Mouse (Mus musculus): ENCODE measurements around the gene Ces2e. TPM values are rescaled to one million over a fixed set of nuclear protein-coding genes. Genes with fewer than 3 reads are reported as not detected.
A peak's percentile ranks its signal among the peaks of the same experiment; 100 is the strongest.
"Not testable (repeated sequence)": the region's sequence is repeated elsewhere in the genome, so short reads cannot be mapped to it uniquely, and the experiment has no call there.

Gene Ces2e
- 10 to 100 TPM in 1 of 2 experiments, 1 to 10 TPM in 1; 9.9 to 21.9 TPM for total RNA-seq (2021)
- long read RNA-seq, experiment 1, transcript Ces2e-202 (13 exons, 1,999 nt) = major isoform, 17 of 41 reads
- long read RNA-seq, experiment 1, partial matches to known transcripts = 22 of 41 reads
- long read RNA-seq, experiment 1, other reads (novel, unspliced or antisense) = 1 of 41 reads
- long read RNA-seq, experiment 2, partial matches to known transcripts = 3 of 6 reads
- long read RNA-seq, experiment 2, other reads (novel, unspliced or antisense) = 1 of 6 reads

- peak; percentile 5 for DNase-seq
Observed at GRCm38 (mm10) chr8:104925972-104926596, at the start of gene Ces2e. Ces2e (plus strand) TSS chr8:104926260.

- not testable (repeated sequence) for DNase-seq
Observed at GRCm38 (mm10) chr8:104886223-104886926, 39.7 kb upstream of the Ces2e start.

DNA sequence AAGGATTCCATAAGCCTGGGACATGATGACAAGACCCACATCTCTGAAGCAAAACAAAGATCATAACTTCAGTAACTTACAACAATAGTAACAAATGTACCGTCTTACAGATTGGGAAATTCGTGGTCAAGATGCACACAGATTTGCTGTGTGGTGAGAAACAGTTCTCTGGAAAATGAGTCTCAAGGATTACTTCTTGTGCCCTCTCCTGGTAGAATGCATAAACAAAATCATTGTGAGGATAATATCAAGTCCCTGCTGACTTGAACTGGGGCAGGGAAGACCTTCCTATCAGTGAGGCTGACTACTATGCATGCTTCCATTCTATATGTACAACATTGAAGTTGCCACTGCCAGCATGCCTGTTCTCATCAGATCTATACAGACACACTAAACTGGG, 24.3 kb upstream of the Ces2e start:
- no peak for DNase-seq

DNA sequence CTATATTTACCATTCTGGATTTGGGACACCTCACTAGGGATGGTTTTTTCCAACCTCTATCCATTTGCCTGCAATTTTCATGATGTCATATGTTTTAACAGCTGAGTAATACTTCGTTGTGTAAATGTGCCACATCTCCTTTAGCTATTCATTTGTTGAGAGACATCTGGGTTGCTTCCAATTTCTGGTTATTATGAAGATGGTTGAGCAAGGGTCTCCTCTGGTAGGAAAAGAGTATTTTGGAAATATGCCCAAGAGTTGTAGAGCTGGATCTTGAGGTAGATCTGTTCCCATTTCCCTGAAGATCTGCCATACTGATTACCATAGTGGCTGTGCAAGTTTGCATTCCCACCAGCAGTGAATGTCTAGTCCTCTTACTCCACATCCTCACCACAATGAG, 18.9 kb upstream of the Ces2e start:
- no peak for DNase-seq

GRCm38 (mm10) chr8:104909021-104909420, 17.0 kb upstream of the Ces2e start:
- DNase-seq = peak; percentile 60

DNA sequence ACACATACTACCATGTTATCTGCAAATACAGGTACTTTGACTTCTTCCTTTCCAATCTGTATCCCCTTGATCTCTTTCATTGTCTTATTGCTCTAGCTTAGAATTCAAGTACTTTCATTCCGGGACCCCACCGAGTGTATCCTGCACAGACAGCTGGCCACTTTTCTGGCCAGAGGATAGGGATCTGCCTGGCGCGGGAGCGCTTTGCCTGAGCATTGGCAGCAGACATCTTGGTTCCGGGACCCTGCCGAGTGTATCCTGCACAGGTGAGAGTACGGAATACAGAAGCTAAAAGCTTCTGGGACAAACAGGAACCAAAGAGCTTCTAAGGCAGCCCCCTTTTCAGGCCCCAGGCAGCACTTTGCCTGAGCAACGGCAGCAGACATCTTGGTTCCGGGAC, 16.4 kb upstream of the Ces2e start:
- DNase-seq = not testable (repeated sequence)

DNA sequence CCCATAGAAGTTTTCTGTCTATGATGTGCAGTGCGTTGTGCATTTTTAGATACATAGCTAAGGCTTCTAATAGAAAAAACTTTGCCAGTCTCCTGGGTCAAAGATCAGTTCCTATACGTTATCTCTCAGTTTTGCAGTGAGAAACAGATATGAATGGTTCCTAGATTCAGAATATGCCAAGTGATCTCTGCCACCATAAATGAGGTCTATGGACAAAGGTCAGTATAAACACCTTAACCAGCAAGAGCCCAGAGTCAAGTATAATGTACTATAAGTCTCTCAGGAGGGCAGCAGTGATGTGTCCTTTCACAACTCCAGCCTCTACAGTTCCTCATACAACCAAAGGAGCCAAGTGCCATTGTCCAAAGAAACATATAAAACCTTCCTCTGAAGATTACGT, 1.2 kb downstream of the Ces2e start:
- no peak for DNase-seq

GRCm38 (mm10) chr8:104944665-104945064, 18.6 kb downstream of the Ces2e start:
- no peak for DNase-seq

DNA sequence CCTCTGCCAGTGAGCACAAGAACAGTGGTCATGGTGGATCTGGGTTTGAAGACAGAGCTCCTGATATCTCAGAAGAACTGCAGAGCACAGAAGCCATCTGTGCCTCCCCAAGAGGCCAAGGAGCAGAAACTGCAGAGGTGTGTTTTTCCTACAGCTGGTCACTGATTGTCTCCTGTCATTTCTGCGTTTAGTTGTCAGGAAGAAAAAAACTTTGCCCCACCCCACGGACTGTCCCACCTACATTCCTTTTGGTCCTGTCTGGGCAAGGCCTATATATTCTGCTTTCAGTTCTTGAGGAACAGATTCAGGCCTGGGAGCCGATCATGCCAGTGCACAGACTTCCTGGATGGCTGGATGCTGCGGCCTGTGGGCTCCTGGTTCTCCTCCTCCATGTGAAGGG, 21.0 kb downstream of the Ces2e start, which contains the start of gene Ces2f:
Gene Ces2f (plus strand): TSS at position 301 of the 400 bp plus-strand sequence.
- DNase-seq = no peak

GRCm38 (mm10) chr8:104949031-104949430, 23.0 kb downstream of the Ces2e start:
- DNase-seq = no peak

GRCm38 (mm10) chr8:104961537-104961961, 35.5 kb downstream of the Ces2e start, which contains the start of gene Ces2g:
Ces2g (plus strand) TSS chr8:104961718.
- DNase-seq = peak; percentile 16

DNA sequence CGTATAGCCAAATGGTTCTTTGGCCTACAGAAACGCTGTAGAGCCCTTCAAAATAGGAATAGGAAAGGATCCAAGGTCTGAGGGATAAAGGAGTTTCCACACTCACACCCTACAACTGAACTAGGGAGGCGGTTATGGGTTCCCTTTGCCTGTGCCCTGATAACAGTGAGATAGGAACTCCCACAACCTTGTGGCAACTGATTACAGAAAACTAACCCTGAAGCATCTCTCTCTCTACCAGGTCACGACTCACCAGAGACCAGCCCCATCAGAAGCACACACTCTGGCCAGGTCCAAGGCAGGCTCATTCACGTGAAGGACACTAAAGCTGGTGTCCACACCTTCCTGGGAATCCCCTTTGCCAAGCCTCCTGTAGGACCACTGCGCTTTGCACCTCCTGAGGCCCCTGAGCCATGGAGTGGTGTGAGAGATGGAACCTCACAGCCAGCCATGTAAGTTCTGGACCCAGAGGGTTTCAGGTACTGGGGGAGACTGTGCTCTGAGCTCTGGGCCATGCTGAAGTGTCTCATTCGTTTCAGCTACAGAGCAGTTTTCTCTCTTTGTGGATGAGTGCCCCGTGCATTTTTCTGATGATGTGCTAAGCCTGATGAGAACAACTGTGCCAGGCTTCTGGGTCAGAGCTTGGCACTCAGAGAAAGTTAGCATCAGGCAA, 36.3 kb downstream of the Ces2e start:
- DNase-seq = no peak

- DNase-seq = no peak
Observed at GRCm38 (mm10) chr8:104963375-104963894, 37.4 kb downstream of the Ces2e start.

DNA sequence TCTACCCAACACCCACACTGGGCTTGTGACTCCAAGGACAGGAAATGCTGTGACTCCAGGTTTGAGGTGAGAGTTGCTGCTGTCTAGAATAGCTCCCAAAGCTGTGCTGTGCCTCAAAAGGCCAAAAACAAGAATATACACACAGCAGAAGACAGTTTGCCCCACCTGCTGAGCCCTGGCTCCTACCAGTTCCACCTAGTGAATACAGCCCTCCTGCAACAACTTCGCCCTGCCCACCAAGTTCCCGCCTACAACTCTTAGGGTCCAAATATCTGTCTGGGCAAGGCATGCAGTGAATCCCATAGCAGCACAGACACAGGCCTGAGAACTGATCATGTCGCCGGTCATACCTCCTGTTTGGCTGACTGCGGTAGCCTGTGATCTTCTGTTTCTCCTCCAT, 58.1 kb downstream of the Ces2e start:
- DNase-seq = no peak

Other genes with a start within 250 kb of the Ces2e start
- 10 to 100 TPM in 1 of 2 experiments, 1 to 10 TPM in 1; 8.1 to 18.5 TPM for gene Ces2a, start 192.3 kb upstream of the Ces2e start, total RNA-seq (2021)
- gene Ces2b, start 94.7 kb upstream of the Ces2e start, total RNA-seq (2021) = 1 to 10 TPM; 5.1 to 9.9 TPM
- under 1 TPM in 1 of 2 experiments, not detected in 1; 0.42 TPM for gene Ces2c, start 79.2 kb upstream of the Ces2e start, total RNA-seq (2021)
- gene Ces2f, start 21.1 kb downstream of the Ces2e start, total RNA-seq (2021) = not detected
- 1 to 10 TPM; 7.8 to 7.9 TPM for gene Ces2g, start 35.5 kb downstream of the Ces2e start, total RNA-seq (2021)
- 1 to 10 TPM in 1 of 2 experiments, under 1 TPM in 1; 0.85 to 2.1 TPM for gene Ces2h, start 74.6 kb downstream of the Ces2e start, total RNA-seq (2021)
- 10 to 100 TPM; 40.6 to 68.1 TPM for gene Ces3a, start 122.3 kb downstream of the Ces2e start, total RNA-seq (2021)
- gene Ces3b, start 157.5 kb downstream of the Ces2e start, total RNA-seq (2021) = not detected
- not detected for gene Ces4a, start 205.5 kb downstream of the Ces2e start, total RNA-seq (2021)
- 10 to 100 TPM; 47.2 to 50.2 TPM for gene Cbfb, start 244.4 kb downstream of the Ces2e start, total RNA-seq (2021)

Data from adrenal gland, postnatal 10 days (tissue).